Mouse (Mus musculus): ENCODE results near the gene P2ry13.

DNA sequence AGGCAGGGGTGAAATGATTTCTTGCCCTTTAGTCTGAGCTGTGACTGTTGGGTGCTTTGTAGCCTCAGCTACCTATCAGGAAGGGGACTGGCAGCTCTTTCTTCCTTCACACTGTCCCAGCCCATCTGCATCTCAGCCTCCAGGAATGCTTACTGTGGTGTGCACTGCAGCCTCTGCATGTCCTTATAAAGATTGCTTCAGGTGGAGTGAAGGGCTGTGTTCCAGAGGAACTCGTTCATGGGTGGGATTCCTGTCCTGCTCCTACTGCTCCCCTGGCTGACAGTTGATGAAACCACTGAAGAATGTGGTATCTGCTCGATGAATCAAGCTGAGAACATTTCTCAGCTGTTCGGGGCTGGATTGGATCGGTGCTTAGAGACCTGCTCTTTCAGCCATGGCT, 23.3 kb downstream of the P2ry13 start:
- TF ChIP-seq CTCF (IDR thresholded peaks at IDR 0.05; ENCODE audit: low read depth, low read length) (no peak), TAL1 (conservative IDR thresholded peaks at IDR 0.05; ENCODE audit: low read depth, low read length) (no peak)

Data from G1E (cell line).